Mouse (Mus musculus) stomach, embryonic 16.5 days (tissue): ENCODE data around the gene Six5. TPM values are rescaled to one million over a fixed set of nuclear protein-coding genes. Genes with fewer than 3 reads are reported as not detected.
"Not testable (repeated sequence)": the region's sequence is repeated elsewhere in the genome, so short reads cannot be mapped to it uniquely, and the experiment has no call there.

ENCODE experiments used
- ATAC-seq: fragments of 200-750 bp; cut with Nextera tagmentation; 2 replicates; pipeline ENCODE4 v1.8.0; 2017; ENCODE audit warnings: moderate number of reproducible peaks, moderate TSS enrichment; ENCODE audit not compliant: insufficient read depth, low FRiP score
- H3K27ac ChIP-seq: fragments of 300-500 bp; sonication (generic); 2 replicates; pipeline ENCODE4 v1.5.1; 2014; ENCODE audit warnings: low read length
- H3K27me3 ChIP-seq: fragments of 300-500 bp; sonication (generic); 2 replicates; pipeline ENCODE4 v1.6.1; 2014; ENCODE audit warnings: low read length, control low read depth, mixed read lengths; ENCODE audit not compliant: control insufficient read depth, insufficient read depth
- H3K36me3 ChIP-seq: fragments of 300-500 bp; sonication (generic); 2 replicates; pipeline ENCODE4 v1.6.1; 2014; ENCODE audit warnings: low read length; ENCODE audit not compliant: control insufficient read depth, insufficient read depth
- H3K4me1 ChIP-seq: fragments of 300-500 bp; sonication (generic); 2 replicates; pipeline ENCODE4 v1.6.1; 2014; ENCODE audit warnings: low read length, control low read depth, mixed read lengths; ENCODE audit not compliant: control insufficient read depth, insufficient read depth
- H3K4me2 ChIP-seq: fragments of 300-500 bp; sonication (generic); 2 replicates; pipeline ENCODE4 v1.6.1; 2014; ENCODE audit warnings: low read depth, low read length, mixed read lengths
- H3K4me3 ChIP-seq: fragments of 300-500 bp; sonication (generic); replicated peaks from 2 replicates; pipeline ENCODE4 v1.5.1; 2014; ENCODE audit warnings: mild to moderate bottlenecking, low read length
- H3K9ac ChIP-seq: fragments of 300-500 bp; sonication (generic); 2 replicates; pipeline ENCODE4 v1.6.1; 2014; ENCODE audit warnings: low read length
- H3K9me3 ChIP-seq: fragments of 300-500 bp; sonication (generic); replicated peaks from 2 replicates; pipeline ENCODE4 v1.6.1; 2016; ENCODE audit warnings: low read length, control low read depth; ENCODE audit not compliant: control insufficient read depth
- WGBS: fragments of 180-500 bp; shearing (Covaris S2); extraction: QIAGEN DNeasy Blood & Tissue Kit; methylation state at CpG from one replicate; pipeline ENCODE4 v1.1.7; 2014; 5-methylcytosine and 5-hydroxymethylcytosine counted together
- polyA plus RNA-seq: library from polyadenylated mRNA; unstranded; fragments of >200 nt; fragmentation: Nextera tagmentation; extraction: Ambion mirVana; gene quantifications from 2 replicates; pipeline ENCODE4 v1.2.1, GENCODE M21; 2015

Six5 gene
- polyA plus RNA-seq, 1 experiment from 2014 or later, result 10.4 TPM

DNA sequence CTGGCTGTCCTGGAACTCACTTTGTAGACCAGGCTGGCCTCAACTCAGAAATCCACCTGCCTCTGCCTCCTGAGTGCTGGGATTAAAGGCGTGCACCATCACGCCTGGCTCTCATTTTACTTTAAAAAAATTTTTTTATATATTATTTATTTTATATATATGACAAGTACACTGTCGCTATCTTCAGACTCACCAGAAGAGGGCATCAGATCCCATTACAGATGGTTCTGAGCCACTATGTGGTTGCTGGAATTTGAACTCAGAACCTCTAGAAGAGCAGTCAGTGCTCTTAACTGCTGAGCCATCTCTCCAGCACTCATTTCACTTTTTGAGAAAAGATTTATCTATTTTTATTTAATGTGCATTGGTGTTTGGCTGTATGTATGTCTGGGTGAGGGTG is 23.4 kb upstream of the Six5 start:
- H3K9me3 ChIP-seq, ATAC-seq, H3K27ac ChIP-seq, H3K4me2 ChIP-seq, H3K4me1 ChIP-seq, H3K36me3 ChIP-seq, H3K9ac ChIP-seq, H3K4me3 ChIP-seq: not testable (repeated sequence)
- H3K27me3 ChIP-seq, result peaks cover 13% of the 10 kb centered on the region
- WGBS, result 50% methylated on average over 3 of the region's 3 CpGs

- Histone ChIP-seq H3K27me3 (no peaks in the 10 kb centered on the region), H3K4me2 (no peak overlapping the region)
- ATAC-seq, result no peak
Measured at GRCm38 (mm10) chr7:19073504-19073903, 20.9 kb upstream of the Six5 start.

DNA sequence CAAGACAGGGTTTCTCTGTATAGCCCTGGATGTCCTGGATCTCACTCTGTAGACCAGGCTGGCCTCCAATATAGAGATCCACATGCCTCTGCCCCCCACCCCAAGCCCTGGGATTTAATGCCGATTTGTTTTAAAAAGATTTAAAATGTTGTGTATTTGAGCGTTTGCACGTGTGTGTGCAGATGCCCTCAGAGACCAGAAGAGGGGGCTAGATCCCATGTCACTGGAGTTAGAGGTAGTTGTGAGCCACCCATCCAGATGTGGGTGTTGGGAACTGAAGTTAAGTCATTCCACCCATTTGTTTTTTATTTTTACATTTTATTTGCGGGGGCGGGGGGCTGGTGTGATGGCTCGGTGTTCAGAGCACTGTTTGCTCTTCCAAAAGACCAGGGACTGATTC is 19.9 kb upstream of the Six5 start:
- no peak for ATAC-seq
- Histone ChIP-seq H3K27ac (no peak overlapping the region), H3K4me2 (no peak overlapping the region), H3K9me3 (no peaks in the 10 kb centered on the region), H3K4me1 (peaks cover 17% of the 10 kb centered on the region), H3K4me3 (no peak overlapping the region), H3K36me3 (no peaks in the 10 kb centered on the region), H3K27me3 (no peaks in the 10 kb centered on the region), H3K9ac (no peak overlapping the region)
- WGBS, result 94% methylated on average over 6 of the region's 6 CpGs

More at GRCm38 (mm10) chr7:19073504-19073903, 20.9 kb upstream of the Six5 start:
- WGBS, result 76% methylated on average over 9 of the region's 9 CpGs
- no peak overlapping the region for H3K27ac ChIP-seq
- no peaks in the 10 kb centered on the region for H3K36me3 ChIP-seq
- H3K4me3 ChIP-seq, result no peak overlapping the region
- no peaks in the 10 kb centered on the region for H3K9me3 ChIP-seq
- no peak overlapping the region for H3K9ac ChIP-seq
- peaks cover 17% of the 10 kb centered on the region for H3K4me1 ChIP-seq

DNA sequence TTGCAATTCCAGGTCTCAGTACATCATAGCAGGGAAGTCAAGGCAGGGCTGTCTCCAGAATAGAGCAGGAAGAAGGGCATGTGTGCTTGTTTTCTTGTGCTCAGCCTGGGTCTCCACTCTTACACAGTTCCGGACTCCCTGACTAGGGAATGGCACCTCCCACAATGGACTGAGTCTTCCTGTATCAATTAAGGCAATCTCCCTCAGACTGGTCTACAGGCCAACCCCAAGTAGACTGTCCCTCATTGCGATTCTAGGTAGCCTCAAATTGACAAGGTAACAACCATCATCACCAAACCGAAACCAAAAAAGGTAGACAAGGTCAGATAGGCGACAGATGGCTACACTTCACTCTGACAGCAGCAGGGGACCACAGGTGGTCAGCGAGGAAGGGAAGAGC is 19.2 kb upstream of the Six5 start:
- H3K36me3 ChIP-seq, result peaks cover 3% of the 10 kb centered on the region; the same call in 1 of the 2 replicates
- 0 out of 2 replicates have a peak overlapping the region, but pooled peaks have one; percentile 12 for H3K9ac ChIP-seq
- peak overlapping the region; percentile 81 for H3K4me3 ChIP-seq
- peaks cover 17% of the 10 kb centered on the region for H3K4me1 ChIP-seq
- H3K27ac ChIP-seq, result no peak overlapping the region
- peak overlapping the region; percentile 87 for H3K4me2 ChIP-seq
- ATAC-seq, result no peak
- 52% methylated on average over 5 of the region's 5 CpGs for WGBS
- no peaks in the 10 kb centered on the region for H3K9me3 ChIP-seq
- no peaks in the 10 kb centered on the region for H3K27me3 ChIP-seq

DNA sequence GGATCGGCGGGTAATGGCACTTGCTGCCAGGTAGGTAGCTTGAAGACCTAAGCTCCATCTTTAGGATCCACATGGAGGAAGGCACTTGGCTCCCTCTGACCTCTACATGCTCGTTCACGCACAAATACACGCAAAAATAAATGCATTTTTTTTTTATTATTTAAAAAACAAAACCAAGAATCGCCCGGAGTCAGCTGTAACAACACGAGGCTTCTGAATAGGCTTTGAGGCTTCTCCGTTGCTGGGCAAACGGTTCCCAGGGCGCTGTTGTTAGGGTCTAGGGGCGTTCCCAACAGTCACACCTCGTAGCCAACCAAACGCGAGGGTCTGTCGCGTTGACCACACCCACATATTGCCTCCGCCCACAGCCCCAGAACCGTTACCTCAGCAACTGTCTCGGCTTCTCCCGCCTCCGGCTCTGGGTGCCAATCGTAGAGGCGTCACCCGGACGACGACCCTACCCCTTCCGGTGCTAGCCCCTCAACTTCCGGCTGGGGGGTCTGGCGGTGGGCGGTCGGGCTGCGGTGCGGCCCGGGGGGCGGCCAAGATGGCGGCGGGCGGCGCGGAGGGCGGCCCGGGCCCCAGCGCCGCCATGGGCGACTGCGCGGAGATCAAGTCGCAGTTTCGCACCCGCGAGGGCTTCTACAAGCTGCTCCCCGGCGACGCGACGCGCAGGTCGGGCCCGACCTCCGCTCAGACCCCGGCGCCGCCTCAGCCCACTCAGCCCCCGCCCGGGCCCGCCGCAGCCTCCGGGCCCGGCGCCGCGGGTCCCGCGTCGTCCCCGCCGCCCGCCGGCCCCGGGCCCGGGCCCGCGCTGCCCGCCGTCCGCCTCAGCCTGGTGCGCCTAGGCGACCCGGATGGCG is 18.4 kb upstream of the Six5 start, which contains the start of gene Dmwd:
Gene Dmwd, plus strand, starts transcription at position 505 of the 863 bp plus-strand sequence.
- H3K4me1 ChIP-seq, result peaks cover 17% of the 10 kb centered on the region
- no peaks in the 10 kb centered on the region for H3K27me3 ChIP-seq
- H3K4me3 ChIP-seq, result peak within 1 kb of the TSS; percentile 81
- peak within 1 kb of the TSS; percentile 96 for H3K9ac ChIP-seq
- H3K9me3 ChIP-seq, result no peaks in the 10 kb centered on the region
- peaks cover 10% of the 10 kb centered on the region; the same call in 1 of the 2 replicates for H3K36me3 ChIP-seq
- WGBS, result under 1% methylated on average over 77 of the region's 91 CpGs
- peak within 1 kb of the TSS; percentile 87 for H3K4me2 ChIP-seq
- ATAC-seq, result peak; percentile 97
- peak within 1 kb of the TSS; percentile 75 for H3K27ac ChIP-seq

DNA sequence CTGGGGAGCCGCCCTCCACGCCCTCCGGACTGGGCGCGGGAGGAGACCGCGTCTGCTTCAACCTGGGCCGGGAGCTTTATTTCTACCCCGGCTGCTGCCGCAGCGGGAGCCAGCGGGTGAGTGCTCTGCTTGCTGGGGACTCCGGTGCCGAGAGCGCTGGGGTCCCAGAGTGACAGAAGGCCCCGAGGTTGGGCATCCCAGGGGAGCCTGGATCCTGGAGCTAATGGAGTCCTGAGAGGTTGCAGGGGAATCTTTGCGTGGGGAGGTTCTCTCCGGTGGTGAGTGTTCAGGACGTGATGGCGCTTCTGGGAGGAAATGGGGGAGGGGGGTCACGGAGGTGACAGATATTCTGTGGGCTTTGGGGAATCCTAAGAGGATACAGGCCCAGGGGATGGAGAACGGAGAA is 17.8 kb upstream of the Six5 start:
- H3K4me3 ChIP-seq, result peak overlapping the region; percentile 81
- WGBS, result 0% methylated on average over 22 of the region's 22 CpGs
- no peaks in the 10 kb centered on the region for H3K27me3 ChIP-seq
- peaks cover 11% of the 10 kb centered on the region; the same call in 1 of the 2 replicates for H3K36me3 ChIP-seq
- peak overlapping the region; percentile 75 for H3K27ac ChIP-seq
- ATAC-seq, result 0 out of 2 replicates have a peak, but pooled peaks have one; percentile 6
- H3K4me1 ChIP-seq, result peaks cover 17% of the 10 kb centered on the region
- peak overlapping the region; percentile 87 for H3K4me2 ChIP-seq
- H3K9ac ChIP-seq, result peak overlapping the region; percentile 96
- H3K9me3 ChIP-seq, result no peaks in the 10 kb centered on the region

- ATAC-seq, result no peak
- H3K9me3 ChIP-seq, result no peaks in the 10 kb centered on the region
- H3K4me3 ChIP-seq, result peak overlapping the region; percentile 81
- no peaks in the 10 kb centered on the region for H3K27me3 ChIP-seq
- peaks cover 29% of the 10 kb centered on the region for H3K4me1 ChIP-seq
- H3K27ac ChIP-seq, result no peak overlapping the region
- H3K9ac ChIP-seq, result peak overlapping the region; percentile 96; the same call in 1 of the 2 replicates
- 69% methylated on average over 14 of the region's 14 CpGs for WGBS
- peaks cover 11% of the 10 kb centered on the region; the same call in 1 of the 2 replicates for H3K36me3 ChIP-seq
- peak overlapping the region; percentile 87 for H3K4me2 ChIP-seq
Measured at GRCm38 (mm10) chr7:19077761-19078160, 16.6 kb upstream of the Six5 start.

DNA sequence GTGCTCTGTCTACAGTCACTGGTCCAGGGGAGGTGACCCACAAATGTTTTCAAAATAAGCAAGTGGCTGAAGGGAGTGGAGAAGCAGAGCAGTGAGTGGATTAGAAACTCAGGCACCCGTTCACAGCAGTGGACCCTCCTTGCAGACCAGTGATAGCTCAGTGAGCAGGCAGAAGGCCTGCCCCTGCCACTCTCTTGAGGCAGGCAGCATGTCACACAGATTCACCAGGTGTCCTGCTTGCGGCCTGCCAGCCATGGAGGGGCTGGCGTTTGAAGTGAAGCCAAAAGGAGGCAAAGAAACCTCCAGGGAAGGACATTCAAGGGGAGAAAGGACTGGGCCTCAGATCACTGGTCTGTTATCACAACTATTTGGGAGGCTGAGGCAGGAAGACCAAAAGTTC is 15.7 kb upstream of the Six5 start:
- 86% methylated on average over 3 of the region's 3 CpGs for WGBS
- H3K4me3 ChIP-seq, result no peak overlapping the region
- H3K36me3 ChIP-seq, result peaks cover 11% of the 10 kb centered on the region; the same call in 1 of the 2 replicates
- H3K4me1 ChIP-seq, result peaks cover 39% of the 10 kb centered on the region
- no peak overlapping the region for H3K9ac ChIP-seq
- H3K4me2 ChIP-seq, result no peak overlapping the region
- H3K27me3 ChIP-seq, result no peaks in the 10 kb centered on the region
- no peaks in the 10 kb centered on the region for H3K9me3 ChIP-seq
- no peak overlapping the region for H3K27ac ChIP-seq
- no peak for ATAC-seq

DNA sequence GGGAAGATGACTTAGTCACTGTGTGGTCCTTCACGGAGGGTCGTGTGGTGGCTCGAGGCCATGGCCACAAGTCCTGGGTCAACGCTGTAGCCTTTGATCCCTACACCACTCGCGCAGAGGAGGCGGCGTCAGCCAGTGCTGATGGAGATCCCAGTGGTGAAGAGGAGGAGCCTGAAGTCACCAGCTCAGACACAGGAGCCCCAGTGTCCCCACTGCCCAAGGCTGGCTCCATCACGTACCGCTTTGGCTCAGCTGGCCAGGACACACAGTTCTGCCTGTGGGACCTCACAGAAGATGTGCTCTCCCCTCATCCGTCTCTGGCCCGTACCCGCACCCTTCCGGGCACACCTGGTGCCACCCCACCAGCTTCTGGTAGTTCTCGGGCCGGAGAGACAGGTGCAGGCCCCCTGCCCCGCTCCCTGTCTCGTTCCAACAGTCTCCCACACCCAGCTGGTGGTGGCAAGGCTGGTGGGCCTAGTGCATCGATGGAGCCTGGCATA is 13.9 kb upstream of the Six5 start:
- no peak overlapping the region for H3K9ac ChIP-seq
- H3K4me2 ChIP-seq, result no peak overlapping the region
- no peak overlapping the region for H3K4me3 ChIP-seq
- no peaks in the 10 kb centered on the region for H3K27me3 ChIP-seq
- H3K4me1 ChIP-seq, result peaks cover 54% of the 10 kb centered on the region
- H3K27ac ChIP-seq, result no peak overlapping the region
- no peak for ATAC-seq
- 87% methylated on average over 19 of the region's 19 CpGs for WGBS
- no peaks in the 10 kb centered on the region for H3K9me3 ChIP-seq
- H3K36me3 ChIP-seq, result peaks cover 11% of the 10 kb centered on the region; the same call in 1 of the 2 replicates
